Mouse (Mus musculus): ENCODE data around the gene Ccnl2. TPM values are rescaled to one million over a fixed set of nuclear protein-coding genes. Genes with fewer than 3 reads are reported as not detected.

The Ccnl2 gene
- total and polyA plus RNA-seq, 3 experiments, result 46.1 to 103 (median 48.6) TPM

DNA sequence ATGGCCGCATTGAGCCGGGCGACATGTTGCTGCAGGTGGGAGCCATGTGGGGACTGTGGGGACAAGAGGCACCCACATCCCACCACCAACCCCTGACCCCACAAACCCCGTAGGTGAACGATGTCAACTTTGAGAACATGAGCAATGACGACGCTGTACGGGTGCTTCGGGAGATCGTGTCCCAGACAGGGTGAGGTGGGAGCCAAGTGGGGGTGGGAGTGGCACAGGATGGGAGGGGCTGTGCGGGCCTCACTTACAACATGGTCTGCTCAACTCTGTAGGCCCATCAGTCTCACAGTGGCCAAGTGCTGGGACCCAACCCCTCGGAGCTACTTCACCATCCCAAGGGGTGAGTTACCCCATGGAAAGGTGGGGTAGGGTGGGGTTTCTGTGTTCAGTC is 42.7 kb downstream of the Ccnl2 start:
- Histone ChIP-seq H3K79me2 (ENCODE audit: control insufficient read depth, insufficient read depth, low read length, poor library complexity) (peaks cover 23% of the 10 kb centered on the region), H3K27me3 (ENCODE audit: control insufficient read depth in 1 of 2, insufficient read depth in 2 of 2, low read length in 2 of 2) (no peaks in the 10 kb centered on the region), H3K36me3 (ENCODE audit: control insufficient read depth in 1 of 2, insufficient read depth in 2 of 2, low read length in 2 of 2) (peaks cover 2 to 4% of the 10 kb centered on the region in 2 experiments; a peak in 3 of 4 replicates), H3K9ac (ENCODE audit: control insufficient read depth, low read depth, low read length, poor library complexity, severe bottlenecking) (no peak overlapping the region), H3K4me1 (ENCODE audit: control insufficient read depth in 1 of 2, insufficient read depth in 2 of 2, low read length in 2 of 2) (peaks cover 11 to 22% of the 10 kb centered on the region in 2 experiments), H3K9me3 (replicated peaks; ENCODE audit: insufficient read depth, low read length) (no peaks in the 10 kb centered on the region), H3K27ac (ENCODE audit: control insufficient read depth, low read depth, low read length) (no peak overlapping the region), H3K4me3 (ENCODE audit: control insufficient read depth in 1 of 2, insufficient read depth in 1 of 2, low read depth in 2 of 2, low read length in 2 of 2) (no peak overlapping the region)
- no peak for TF ChIP-seq EP300 (IDR thresholded peaks at IDR 0.05; ENCODE audit: low read depth in 1 of 2, low read length in 2 of 2)
- no peak for TF ChIP-seq POLR2AphosphoS5 (IDR thresholded peaks at IDR 0.05; ENCODE audit: borderline replicate concordance, low read depth, low read length)
- no peak for TF ChIP-seq MYB (IDR thresholded peaks at IDR 0.05; ENCODE audit: low read depth, low read length)
- TF ChIP-seq KAT2A (conservative IDR thresholded peaks at IDR 0.05; ENCODE audit: low read depth, low read length), result no peak
- TF ChIP-seq MAX (IDR thresholded peaks at IDR 0.05; ENCODE audit: low read length), result no peak
- TF ChIP-seq NRF1 (IDR thresholded peaks at IDR 0.05; ENCODE audit: insufficient read depth, low read depth, low read length, poor library complexity, severe bottlenecking), result no peak
- TF ChIP-seq GABPA (IDR thresholded peaks at IDR 0.05; ENCODE audit: low read depth, low read length), result no peak
- TF ChIP-seq ELF1 (IDR thresholded peaks at IDR 0.05; ENCODE audit: low read depth, low read length), result no peak
- no peak for TF ChIP-seq NELFE (IDR thresholded peaks at IDR 0.05; ENCODE audit: low read depth, low read length)
- no peak for TF ChIP-seq TAL1 (IDR thresholded peaks at IDR 0.05; ENCODE audit: low read length)
- TF ChIP-seq BHLHE40 (IDR thresholded peaks at IDR 0.05; ENCODE audit: borderline replicate concordance, low read depth, low read length), result no peak
- no peak for TF ChIP-seq RAD21 (IDR thresholded peaks at IDR 0.05; ENCODE audit: low read depth, low read length)
- TF ChIP-seq MXI1 (IDR thresholded peaks at IDR 0.05; ENCODE audit: low read depth, low read length), result no peak
- no peak for TF ChIP-seq SMC3 (IDR thresholded peaks at IDR 0.05; ENCODE audit: low read depth, low read length)
- no peak for TF ChIP-seq GATA1 (IDR thresholded peaks at IDR 0.05; ENCODE audit: low read depth, low read length)
- DNase-seq (ENCODE audit: low read depth, low spot score), result no peak

DNA sequence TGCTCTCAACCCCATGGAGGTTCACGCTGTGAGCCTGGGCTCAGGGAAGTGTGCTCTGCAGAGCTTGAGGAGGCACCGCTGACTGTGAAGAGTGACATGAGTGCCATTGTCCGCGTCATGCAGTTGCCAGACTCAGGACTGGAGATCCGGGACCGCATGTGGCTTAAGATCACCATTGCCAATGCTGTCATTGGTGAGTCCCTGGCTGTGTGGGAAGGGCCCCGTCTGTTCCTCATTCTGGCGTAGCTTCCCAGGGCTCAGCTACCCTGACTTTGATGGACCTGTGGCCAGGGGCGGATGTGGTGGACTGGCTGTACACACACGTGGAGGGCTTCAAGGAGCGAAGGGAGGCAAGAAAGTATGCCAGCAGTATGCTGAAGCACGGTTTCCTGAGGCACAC is 43.8 kb downstream of the Ccnl2 start:
- Histone ChIP-seq H3K36me3 (ENCODE audit: control insufficient read depth in 1 of 2, insufficient read depth in 2 of 2, low read length in 2 of 2) (peaks cover 2 to 4% of the 10 kb centered on the region in 2 experiments; a peak in 2 of 4 replicates), H3K4me1 (ENCODE audit: control insufficient read depth in 1 of 2, insufficient read depth in 2 of 2, low read length in 2 of 2) (peaks cover 6 to 11% of the 10 kb centered on the region in 2 experiments), H3K79me2 (ENCODE audit: control insufficient read depth, insufficient read depth, low read length, poor library complexity) (peaks cover 12% of the 10 kb centered on the region), H3K27me3 (ENCODE audit: control insufficient read depth in 1 of 2, insufficient read depth in 2 of 2, low read length in 2 of 2) (no peaks in the 10 kb centered on the region), H3K4me3 (ENCODE audit: control insufficient read depth in 1 of 2, insufficient read depth in 1 of 2, low read depth in 2 of 2, low read length in 2 of 2) (no peak overlapping the region), H3K9ac (ENCODE audit: control insufficient read depth, low read depth, low read length, poor library complexity, severe bottlenecking) (no peak overlapping the region), H3K9me3 (replicated peaks; ENCODE audit: insufficient read depth, low read length) (no peaks in the 10 kb centered on the region), H3K27ac (ENCODE audit: control insufficient read depth, low read depth, low read length) (no peak overlapping the region)
- DNase-seq (ENCODE audit: low read depth, low spot score), result no peak
- TF ChIP-seq NELFE (IDR thresholded peaks at IDR 0.05; ENCODE audit: low read depth, low read length), result no peak
- no peak for TF ChIP-seq BHLHE40 (IDR thresholded peaks at IDR 0.05; ENCODE audit: borderline replicate concordance, low read depth, low read length)
- TF ChIP-seq HCFC1 (IDR thresholded peaks at IDR 0.05; ENCODE audit: low read depth, low read length), result no peak
- TF ChIP-seq TCF12 (IDR thresholded peaks at IDR 0.05; ENCODE audit: low read depth, low read length), result no peak
- TF ChIP-seq MYC (IDR thresholded peaks at IDR 0.05; ENCODE audit: low read depth, low read length), result no peak
- no peak for TF ChIP-seq NRF1 (IDR thresholded peaks at IDR 0.05; ENCODE audit: insufficient read depth, low read depth, low read length, poor library complexity, severe bottlenecking)
- TF ChIP-seq POLR2A (IDR thresholded peaks at IDR 0.05; ENCODE audit: control insufficient read depth in 1 of 2, insufficient read depth in 1 of 2, low read depth in 1 of 2, low read length in 2 of 2, poor library complexity in 1 of 2), result no peak
- TF ChIP-seq ETS1 (IDR thresholded peaks at IDR 0.05; ENCODE audit: low read depth, low read length), result no peak
- no peak for TF ChIP-seq MEF2A (IDR thresholded peaks at IDR 0.05; ENCODE audit: extremely low read depth, insufficient replicate concordance, low read depth, low read length, poor library complexity, severe bottlenecking)
- TF ChIP-seq KAT2A (conservative IDR thresholded peaks at IDR 0.05; ENCODE audit: low read depth, low read length), result no peak
- no peak for TF ChIP-seq EP300 (IDR thresholded peaks at IDR 0.05; ENCODE audit: low read depth in 1 of 2, low read length in 2 of 2)
- TF ChIP-seq MAX (IDR thresholded peaks at IDR 0.05; ENCODE audit: low read length), result no peak
- no peak for TF ChIP-seq POLR2AphosphoS2 (IDR thresholded peaks at IDR 0.05; ENCODE audit: low read length)
- no peak for TF ChIP-seq ELF1 (IDR thresholded peaks at IDR 0.05; ENCODE audit: low read depth, low read length)
- no peak for TF ChIP-seq MAZ (IDR thresholded peaks at IDR 0.05; ENCODE audit: low read depth, low read length)
- no peak for TF ChIP-seq UBTF (IDR thresholded peaks at IDR 0.05; ENCODE audit: borderline replicate concordance, insufficient read depth, low read depth, low read length)
- TF ChIP-seq E2F4 (IDR thresholded peaks at IDR 0.05; ENCODE audit: borderline replicate concordance, low read depth, low read length), result no peak
- TF ChIP-seq RCOR1 (IDR thresholded peaks at IDR 0.05; ENCODE audit: low read depth, low read length), result no peak
- no peak for TF ChIP-seq USF1 (IDR thresholded peaks at IDR 0.05; ENCODE audit: low read depth, low read length)
- no peak for TF ChIP-seq SIN3A (IDR thresholded peaks at IDR 0.05; ENCODE audit: low read length)

All from MEL (cell line).